Mouse (Mus musculus) common myeloid progenitor, adult 5-6 weeks (primary cell): ENCODE data around the gene Otor. TPM values are rescaled to one million over a fixed set of nuclear protein-coding genes. Genes with fewer than 3 reads are reported as not detected.

Experiments used
- ATAC-seq: replicated peaks from 2 replicates; pipeline ENCODE4 v1.8.0; 2016; ENCODE audit warnings: low read depth, mild to moderate bottlenecking, moderate TSS enrichment, inconsistent platforms; ENCODE audit not compliant: poor library complexity, severe bottlenecking
- total RNA-seq: library from RNA; stranded (forward); fragments of 200-1000, 187-1606 nt; gene quantifications from 2 replicates; pipeline ENCODE4 v1.2.3, GENCODE M21; 2017

Gene Otor
- total RNA-seq, 1 experiment from 2014 or later, result not detected

DNA sequence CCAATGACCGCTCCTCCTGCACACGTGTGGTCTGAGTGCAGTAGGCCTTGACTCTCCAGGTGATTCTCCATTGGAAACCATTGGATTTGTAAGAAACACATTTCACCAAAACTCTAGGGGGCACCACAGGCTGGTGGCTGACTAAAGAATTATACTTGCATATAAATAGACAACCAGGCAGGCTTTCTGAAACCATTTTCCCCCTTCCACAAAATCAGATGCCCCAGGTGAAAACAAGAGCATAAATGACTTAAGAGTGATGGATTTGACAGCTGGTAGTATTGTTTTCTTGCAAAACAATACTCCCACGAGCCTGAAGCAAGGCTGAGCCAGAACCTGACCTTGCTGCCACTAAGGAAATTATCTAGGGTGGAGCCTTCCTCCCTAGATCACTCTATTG, 39.2 kb downstream of the Otor start:
- no peak for ATAC-seq

DNA sequence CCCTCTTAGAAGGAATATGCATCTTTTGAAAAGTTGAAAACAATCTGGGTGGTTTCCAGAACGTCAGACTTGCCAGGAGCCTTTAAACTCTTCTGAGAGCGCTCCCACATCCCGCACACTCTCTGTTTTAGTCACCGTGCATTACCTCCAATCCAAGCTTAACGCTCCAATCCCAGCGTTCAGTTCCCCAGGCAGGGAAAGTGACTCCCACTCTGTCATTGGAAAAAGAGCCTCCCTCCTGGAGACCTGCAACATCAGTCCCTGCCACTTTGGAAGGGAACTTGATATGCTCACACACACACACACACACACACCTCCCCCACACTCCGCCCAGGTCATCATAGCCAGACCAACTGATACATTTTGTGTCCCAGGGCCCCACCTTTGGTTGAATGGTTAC, 39.9 kb downstream of the Otor start:
- no peak for ATAC-seq

DNA sequence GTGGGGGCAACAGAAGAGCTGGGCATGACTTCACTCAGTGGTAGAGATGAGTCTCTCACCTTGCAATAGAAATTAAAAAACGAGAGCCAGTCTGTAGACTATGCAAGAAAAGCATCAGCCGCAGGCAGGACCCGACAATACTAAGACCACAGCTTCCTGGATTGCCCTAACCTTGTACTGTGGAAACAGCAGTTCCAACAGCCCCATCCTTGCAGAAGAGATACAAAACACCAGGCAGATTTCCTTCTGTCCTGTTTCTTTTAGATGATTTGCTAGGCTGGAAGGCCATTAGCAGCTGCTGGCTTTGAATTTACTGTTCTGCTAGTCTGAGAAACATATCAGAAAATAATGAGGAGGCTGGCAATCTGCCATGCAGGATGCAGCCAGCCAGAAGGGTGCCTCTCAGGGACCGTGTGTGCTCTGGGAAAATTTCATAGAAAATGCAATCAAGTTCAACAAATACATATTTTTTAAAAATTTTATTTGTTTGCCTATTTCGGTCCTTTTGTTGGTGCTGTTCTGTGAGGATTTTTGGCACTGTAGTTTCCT, 52.9 kb downstream of the Otor start:
- no peak for ATAC-seq

Other genes starting within 250 kb of the Otor start
- gene Kif16b, start 176.9 kb upstream of the Otor start, total RNA-seq, result 27.1 and 30.1 TPM in 2 replicates
- gene Snrpb2, start 15.4 kb upstream of the Otor start, total RNA-seq, result 143 and 165 TPM in 2 replicates